Comparison of ENCODE assay signal across 20 mouse cellular contexts in the genomic region with DNA sequence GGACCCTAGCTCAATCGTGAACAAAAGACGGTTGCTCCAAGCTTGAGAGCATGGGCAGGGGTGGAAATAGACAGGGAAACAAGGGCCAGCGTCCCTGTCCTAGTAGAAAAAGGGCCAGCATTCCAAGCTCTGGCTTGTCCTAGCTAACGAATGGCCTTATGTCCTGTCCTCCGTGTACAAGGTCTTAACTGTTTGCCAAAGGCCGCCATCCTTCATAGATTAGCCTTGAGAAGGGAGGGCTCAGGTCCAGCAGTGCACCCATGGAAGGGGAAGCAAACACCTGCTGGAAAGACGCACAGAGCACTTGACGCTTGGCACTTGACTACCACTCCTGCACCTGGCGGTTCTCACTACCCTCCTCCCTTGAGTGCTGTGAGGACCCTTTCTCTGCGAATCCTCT. TPM values are rescaled to one million over a fixed set of nuclear protein-coding genes. Genes with fewer than 3 reads are reported as not detected.
"Had no signal": no experiment of that assay in that cellular context is flagged by ENCODE, and none has a peak within 500 bp of the region (broad histone marks: within the 10 kb centered on the region; RNA-seq: fewer than 3 reads in every experiment).

No protein-coding gene starts in this region.

- ATAC-seq: liver, postnatal 0 days had no signal

- H3K27me3 ChIP-seq: liver, embryonic 13.5 days had no signal

- H3K27ac ChIP-seq: limb, embryonic 12.5 days; liver, embryonic 13.5 days; macrophage; midbrain, embryonic 12.5 days; stomach, postnatal 0 days had no signal

- H3K36me3 ChIP-seq: limb, embryonic 12.5 days; liver, embryonic 13.5 days; midbrain, embryonic 12.5 days had no signal

- H3K4me1 ChIP-seq: liver, embryonic 13.5 days; megakaryocyte, embryonic 14.5 days had no signal

- DNase-seq: kidney, postnatal 25 days; liver; liver, embryonic 13.5 days; liver, postnatal 0 days; lung, postnatal 10 days; right cerebral cortex, adult 18-20 months; right cerebral cortex, postnatal 25 days; thymus, postnatal 4 days had no signal

- H3K4me3 ChIP-seq: limb, embryonic 12.5 days; liver, embryonic 13.5 days; megakaryocyte, embryonic 14.5 days; midbrain, embryonic 12.5 days had no signal

- H3K9ac ChIP-seq: limb, embryonic 12.5 days; liver, embryonic 13.5 days; liver, postnatal 0 days; midbrain, embryonic 12.5 days had no signal

- H3K9me3 ChIP-seq: limb, embryonic 12.5 days; liver, embryonic 13.5 days; megakaryocyte, embryonic 14.5 days; midbrain, embryonic 12.5 days had no signal

- H3K4me2 ChIP-seq: limb, embryonic 12.5 days; liver, embryonic 13.5 days; midbrain, embryonic 12.5 days had no signal

RNA-seq across cellular contexts. Expression of a gene that starts 32.8 kb away (rescaled TPM):
- total RNA-seq: layer of hippocampus, postnatal 25 days; left cerebral cortex, adult 8-10 months; left cerebral cortex, postnatal 25 days; midbrain, postnatal 0 days had no signal
- polyA plus RNA-seq: kidney, embryonic 16.5 days; limb, embryonic 12.5 days; liver, embryonic 13.5 days; liver, postnatal 0 days; macrophage; midbrain, embryonic 12.5 days; midbrain, postnatal 0 days; neural tube, embryonic 14.5 days; small intestine, adult 2 months; stomach, postnatal 0 days had no signal

RNA-seq across cellular contexts. Expression of a gene that starts 49.1 kb away (rescaled TPM):
- polyA plus RNA-seq: liver, postnatal 0 days; macrophage; small intestine, adult 2 months had no signal
